Comparison of ENCODE assay signal across 17 mouse cellular contexts in the genomic region with DNA sequence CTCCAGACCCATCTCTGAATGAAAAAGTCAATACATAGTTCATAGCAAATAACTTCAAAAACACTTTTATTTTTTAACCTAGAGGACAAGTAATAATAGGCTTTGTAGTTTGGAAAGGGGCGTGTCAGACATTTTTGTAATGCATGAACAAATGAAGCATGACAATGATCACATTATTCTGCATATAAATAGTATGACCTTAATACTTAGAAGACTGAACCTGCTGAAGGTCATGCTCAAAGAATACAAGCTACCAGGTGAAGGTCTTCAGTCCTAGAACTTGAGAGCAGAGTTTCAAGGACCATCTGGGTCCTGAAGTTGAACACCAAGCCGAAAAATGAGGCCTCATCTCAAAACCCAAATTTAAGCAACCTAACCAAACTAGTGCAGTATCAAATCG.
"Had no signal": no experiment of that assay in that cellular context is flagged by ENCODE, and none has a peak within 500 bp of the region (broad histone marks: within the 10 kb centered on the region; RNA-seq: fewer than 3 reads in every experiment).

No protein-coding gene starts in this region.

- H3K4me3 ChIP-seq: lung, embryonic 15.5 days; midbrain, embryonic 13.5 days; midbrain, embryonic 15.5 days; neural tube, embryonic 13.5 days; neural tube, embryonic 15.5 days had no signal

- H3K27me3 ChIP-seq: lung, embryonic 15.5 days; midbrain, embryonic 13.5 days; midbrain, embryonic 15.5 days; neural tube, embryonic 13.5 days; neural tube, embryonic 15.5 days had no signal

- H3K9ac ChIP-seq: liver, postnatal 0 days; lung, embryonic 15.5 days; midbrain, embryonic 13.5 days; midbrain, embryonic 15.5 days; neural tube, embryonic 13.5 days; neural tube, embryonic 15.5 days had no signal

- DNase-seq: liver, postnatal 0 days; lung, adult 2 months; lung, postnatal 10 days; lung, postnatal 4 days; retina, postnatal 1 day; right cerebral cortex, adult 18-20 months; right cerebral cortex, postnatal 25 days; right cerebral cortex, postnatal 4 days; spleen, adult 18-20 months; thymus, adult 18-20 months; thymus, postnatal 14 days; thymus, postnatal 36 days had no signal

- H3K36me3 ChIP-seq: lung, embryonic 15.5 days; midbrain, embryonic 13.5 days; midbrain, embryonic 15.5 days; neural tube, embryonic 13.5 days; neural tube, embryonic 15.5 days had no signal

- H3K27ac ChIP-seq: lung, embryonic 15.5 days; midbrain, embryonic 13.5 days; midbrain, embryonic 15.5 days; neural tube, embryonic 13.5 days; neural tube, embryonic 15.5 days had no signal

- H3K9me3 ChIP-seq: lung, embryonic 15.5 days; midbrain, embryonic 13.5 days; midbrain, embryonic 15.5 days; neural tube, embryonic 13.5 days; neural tube, embryonic 15.5 days had no signal
